Mouse (Mus musculus) liver, embryonic 14.5 days (tissue): ENCODE measurements around the gene Gtf2a2.

Experiments
- CTCF ChIP-seq: IDR thresholded peaks from 2 replicates; pipeline ENCODE4 v1.5.1; 2016; ENCODE audit warnings: antibody characterized with exemption, low read depth, control low read depth
- EP300 ChIP-seq: IDR thresholded peaks from 2 replicates; pipeline ENCODE4 v1.6.1; 2016; ENCODE audit warnings: antibody characterized with exemption, low read depth

- TF ChIP-seq EP300 (no peak), CTCF (peak; percentile 49; the same call in 1 of the 2 replicates)
Measured at GRCm38 (mm10) chr9:70018879-70019278, 6.5 kb downstream of the Gtf2a2 start.
